Comparison of ENCODE assay signal across 8 mouse cellular contexts in the genomic region with DNA sequence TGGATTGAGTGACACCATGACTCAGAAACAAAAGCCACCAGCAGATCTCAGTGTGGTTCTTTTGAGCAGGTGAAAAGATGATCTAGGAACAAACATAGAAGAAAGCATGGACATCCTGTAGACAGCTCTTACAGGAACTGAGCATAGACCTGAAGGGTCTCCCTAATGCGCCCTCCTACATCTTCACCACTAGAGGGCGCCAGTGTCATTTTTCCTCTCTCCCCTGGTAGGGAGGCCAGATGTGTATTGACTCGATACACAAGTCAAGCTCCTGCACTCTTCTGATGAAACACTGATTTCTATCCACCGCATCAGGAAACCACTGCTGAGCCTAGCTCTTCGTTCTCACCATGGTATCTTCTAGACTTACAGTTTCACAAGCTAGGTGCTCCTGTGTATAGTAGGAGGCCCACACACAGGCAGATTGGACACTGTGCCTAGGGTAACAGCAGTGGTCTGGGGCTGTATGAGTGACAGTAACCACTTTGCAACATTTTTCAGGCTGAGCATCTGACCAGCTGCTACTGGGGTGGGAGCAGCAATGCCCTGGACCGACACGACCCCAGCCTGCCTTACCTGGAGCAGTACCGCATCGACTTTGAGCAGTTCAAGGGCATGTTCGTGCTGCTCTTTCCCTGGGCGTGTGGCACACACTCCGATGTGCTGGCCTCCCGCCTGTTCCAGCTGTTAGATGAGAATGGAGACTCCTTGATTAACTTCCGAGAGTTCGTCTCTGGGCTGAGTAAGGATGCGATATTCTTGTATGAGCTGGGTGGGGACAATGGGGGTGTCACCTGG. TPM values are rescaled to one million over a fixed set of nuclear protein-coding genes. Genes with fewer than 3 reads are reported as not detected.
DNase-seq lines count a peak whose midpoint lies in the region; ATAC-seq lines count a peak whose summit lies in the region.

No protein-coding gene starts in this region.

- peak; percentile 47 for DNase-seq in gastrocnemius, adult 18-20 months (ENCODE audit: low spot score)
- no peak for DNase-seq in gastrocnemius, adult 8-10 months (ENCODE audit: low spot score in 2 of 2)
- peak; percentile 41 for DNase-seq in cerebellum, adult 11 months
- peak; percentile 24 for DNase-seq in left cerebral cortex, adult 11 months (ENCODE audit: low spot score)
- peak; percentile 54 for DNase-seq in lung, postnatal 36 days
- DNase-seq in right cerebral cortex, adult 2 months (ENCODE audit: low spot score in 2 of 2): peak; percentile 37 to 60

- ATAC-seq in forebrain, embryonic 13.5 days: peak; percentile 84
- ATAC-seq in hindbrain, embryonic 15.5 days (ENCODE audit: low FRiP score, low read depth): peak; percentile 76; the same call in 1 of the 2 replicates

- no peaks in the 10 kb centered on the region for H3K9me3 ChIP-seq in forebrain, embryonic 13.5 days (replicated peaks)
- H3K9me3 ChIP-seq in hindbrain, embryonic 15.5 days: no peaks in the 10 kb centered on the region

- no peak overlapping the region for H3K4me3 ChIP-seq in forebrain, embryonic 13.5 days
- H3K4me3 ChIP-seq in hindbrain, embryonic 15.5 days: no peak overlapping the region

- peaks cover 60% of the 10 kb centered on the region for H3K36me3 ChIP-seq in forebrain, embryonic 13.5 days (ENCODE audit: poor library complexity, severe bottlenecking)
- H3K36me3 ChIP-seq in hindbrain, embryonic 15.5 days: peaks cover 32% of the 10 kb centered on the region

- H3K27me3 ChIP-seq in forebrain, embryonic 13.5 days: no peaks in the 10 kb centered on the region
- H3K27me3 ChIP-seq in hindbrain, embryonic 15.5 days: no peaks in the 10 kb centered on the region

- no peak overlapping the region for H3K4me2 ChIP-seq in forebrain, embryonic 13.5 days
- H3K4me2 ChIP-seq in hindbrain, embryonic 15.5 days: no peak overlapping the region

- no peaks in the 10 kb centered on the region for H3K4me1 ChIP-seq in forebrain, embryonic 13.5 days
- no peaks in the 10 kb centered on the region for H3K4me1 ChIP-seq in hindbrain, embryonic 15.5 days (replicated peaks)

- no peak overlapping the region for H3K27ac ChIP-seq in forebrain, embryonic 13.5 days
- no peak overlapping the region for H3K27ac ChIP-seq in hindbrain, embryonic 15.5 days (replicated peaks)

- H3K9ac ChIP-seq in forebrain, embryonic 13.5 days: no peak overlapping the region
- no peak overlapping the region for H3K9ac ChIP-seq in hindbrain, embryonic 15.5 days

- 71% methylated on average over 16 of the region's 16 CpGs for WGBS in forebrain, embryonic 13.5 days
- WGBS in hindbrain, embryonic 15.5 days: 72% methylated on average over 16 of the region's 16 CpGs

RNA-seq across cellular contexts. Expression of a gene that starts 29.5 kb away (rescaled TPM):
- total RNA-seq in gastrocnemius, adult 18-20 months (2021): not detected
- total RNA-seq in gastrocnemius, adult 8-10 months (2022): not detected
- not detected in 2 replicates for polyA plus RNA-seq in forebrain, embryonic 13.5 days (2015; fragmentation: Nextera tagmentation; extraction: Ambion mirVana)
- polyA plus RNA-seq in hindbrain, embryonic 15.5 days (2015; fragmentation: Nextera tagmentation; extraction: Ambion mirVana): 0.09 TPM in 1 of 2 replicates, not detected in the other

Comparison
In these comparisons a context has a peak if more than half of its experiments do, and no peak if none do; other contexts are left out.
1. DNase-seq: peak in gastrocnemius, adult 18-20 months (single experiment), cerebellum, adult 11 months (single experiment), left cerebral cortex, adult 11 months (single experiment), lung, postnatal 36 days (single experiment) and right cerebral cortex, adult 2 months (2 of 2); none in gastrocnemius, adult 8-10 months (0 of 2).